Mouse (Mus musculus) ovary, postnatal 36 days (tissue): ENCODE measurements around the gene Mis18bp1.
A peak's percentile ranks its signal among the peaks of the same experiment; 100 is the strongest.
"Not testable (repeated sequence)": the region's sequence is repeated elsewhere in the genome, so short reads cannot be mapped to it uniquely, and the experiment has no call there.

Experiments used
- DNase-seq: peaks from one replicate; pipeline ENCODE4 v3.0.0; 2022; ENCODE audit warnings: low spot score, mixed read lengths

Gene Mis18bp1

GRCm38 (mm10) chr12:65172021-65172951 is at the start of gene Mis18bp1:
Gene Mis18bp1 (minus strand): TSS chr12:65172604.
- peak; percentile 93 for DNase-seq

- DNase-seq: no peak
Observed at GRCm38 (mm10) chr12:65216404-65216840, 44.0 kb upstream of the Mis18bp1 start.

GRCm38 (mm10) chr12:65206431-65206830 is 34.0 kb upstream of the Mis18bp1 start:
- no peak for DNase-seq

- no peak for DNase-seq
Observed at GRCm38 (mm10) chr12:65201812-65202211, 29.4 kb upstream of the Mis18bp1 start.

- no peak for DNase-seq
Observed at GRCm38 (mm10) chr12:65194003-65194530, 21.7 kb upstream of the Mis18bp1 start.

GRCm38 (mm10) chr12:65189213-65189612 is 16.8 kb upstream of the Mis18bp1 start:
- no peak for DNase-seq

- DNase-seq: no peak
Observed at GRCm38 (mm10) chr12:65187365-65187764, 15.0 kb upstream of the Mis18bp1 start.

- DNase-seq: no peak
Observed at GRCm38 (mm10) chr12:65173736-65174135, 1.3 kb upstream of the Mis18bp1 start.

- DNase-seq: peak; percentile 40
Observed at GRCm38 (mm10) chr12:65172959-65173358, 555 bp upstream of the Mis18bp1 start.

- not testable (repeated sequence) for DNase-seq
Observed at GRCm38 (mm10) chr12:65136121-65136520, 36.3 kb downstream of the Mis18bp1 start.

- no peak for DNase-seq
Observed at GRCm38 (mm10) chr12:65119451-65119850, 53.0 kb downstream of the Mis18bp1 start.

- DNase-seq: no peak
Observed at GRCm38 (mm10) chr12:65118968-65119367, 53.4 kb downstream of the Mis18bp1 start.

GRCm38 (mm10) chr12:65114978-65115377 is 57.4 kb downstream of the Mis18bp1 start:
- not testable (repeated sequence) for DNase-seq

- DNase-seq: no peak
Observed at GRCm38 (mm10) chr12:65113925-65114324, 58.5 kb downstream of the Mis18bp1 start.

GRCm38 (mm10) chr12:65112811-65113210 is 59.6 kb downstream of the Mis18bp1 start:
- DNase-seq: no peak

- no peak for DNase-seq
Observed at GRCm38 (mm10) chr12:65111503-65111902, 60.9 kb downstream of the Mis18bp1 start.

GRCm38 (mm10) chr12:65108746-65109145 is 63.7 kb downstream of the Mis18bp1 start:
- DNase-seq: no peak
